Mouse (Mus musculus): ENCODE measurements at regions not wholly inside any gene's neighbourhood (a gene's known extent, or its start where the extent isn't known, plus 50 kb on each side); places are given as distances from the start of the nearest gene placed in this dataset.

- peak; percentile 81 to 82 for DNase-seq
Observed at GRCm38 (mm10) chr7:61939971-61940705, 406.2 kb upstream of the Ndn start.

GRCm38 (mm10) chr7:61982203-61982932, 364.0 kb upstream of the Ndn start:
- peak; percentile 94 for DNase-seq

- DNase-seq: no peak
Observed at GRCm38 (mm10) chr7:62026635-62027034, 319.7 kb upstream of the Ndn start.

- peak; percentile 7 to 41 for DNase-seq
Observed at GRCm38 (mm10) chr7:62045743-62046451, 300.5 kb upstream of the Ndn start.

- no peak for DNase-seq
Observed at GRCm38 (mm10) chr7:62046452-62046809, 299.9 kb upstream of the Ndn start.

- peak; percentile 33 to 70 for DNase-seq
Observed at GRCm38 (mm10) chr7:62078607-62079006, 267.8 kb upstream of the Ndn start.

- peak; percentile 64 to 80 for DNase-seq
Observed at GRCm38 (mm10) chr7:62085120-62085849, 261.1 kb upstream of the Ndn start.
